Mouse (Mus musculus) hindbrain, embryonic 10.5 days (tissue): Measurements from ENCODE around the gene Lcat. TPM values are rescaled to one million over a fixed set of nuclear protein-coding genes. Genes with fewer than 3 reads are reported as not detected.
A peak's percentile ranks its signal among the peaks of the same experiment; 100 is the strongest.

Source experiments
- DNase-seq: peaks from one replicate; pipeline ENCODE4 v3.0.0-alpha.2; 2017; ENCODE audit warnings: low spot score
- H3K27ac ChIP-seq: fragments of 300-500 bp; sonication (generic); 2 replicates; pipeline ENCODE4 v1.5.1; 2016; ENCODE audit warnings: mild to moderate bottlenecking, moderate library complexity
- H3K27me3 ChIP-seq: fragments of 300-500 bp; sonication (generic); 2 replicates; pipeline ENCODE4 v1.6.1; 2016; ENCODE audit warnings: mild to moderate bottlenecking; ENCODE audit not compliant: poor library complexity, insufficient read depth, severe bottlenecking
- H3K36me3 ChIP-seq: fragments of 300-500 bp; sonication (generic); 2 replicates; pipeline ENCODE4 v1.6.1; 2016; ENCODE audit warnings: mild to moderate bottlenecking, moderate library complexity
- H3K4me1 ChIP-seq: fragments of 300-500 bp; sonication (generic); replicated peaks from 2 replicates; pipeline ENCODE4 v1.6.1; 2016; ENCODE audit warnings: mild to moderate bottlenecking
- H3K4me3 ChIP-seq: fragments of 300-500 bp; sonication (generic); 2 replicates; pipeline ENCODE4 v1.5.1; 2016; ENCODE audit warnings: mild to moderate bottlenecking, moderate library complexity
- H3K9me3 ChIP-seq: fragments of 300-500 bp; sonication (generic); 2 replicates; pipeline ENCODE4 v1.6.1; 2016; ENCODE audit warnings: mild to moderate bottlenecking, moderate library complexity
- WGBS: fragments of 180-500 bp; shearing (Covaris S2); methylation state at CpG from one replicate; pipeline ENCODE4 v1.1.7; 2016; 5-methylcytosine and 5-hydroxymethylcytosine counted together
- polyA plus RNA-seq: library from polyadenylated mRNA; unstranded; fragments of >200 nt; fragmentation: Nextera tagmentation; extraction: Ambion mirVana; gene quantifications from 2 replicates; pipeline ENCODE4 v1.2.1, GENCODE M21; 2016

Lcat gene
- polyA plus RNA-seq, 1 experiment from 2014 or later: 0.60 TPM

DNA sequence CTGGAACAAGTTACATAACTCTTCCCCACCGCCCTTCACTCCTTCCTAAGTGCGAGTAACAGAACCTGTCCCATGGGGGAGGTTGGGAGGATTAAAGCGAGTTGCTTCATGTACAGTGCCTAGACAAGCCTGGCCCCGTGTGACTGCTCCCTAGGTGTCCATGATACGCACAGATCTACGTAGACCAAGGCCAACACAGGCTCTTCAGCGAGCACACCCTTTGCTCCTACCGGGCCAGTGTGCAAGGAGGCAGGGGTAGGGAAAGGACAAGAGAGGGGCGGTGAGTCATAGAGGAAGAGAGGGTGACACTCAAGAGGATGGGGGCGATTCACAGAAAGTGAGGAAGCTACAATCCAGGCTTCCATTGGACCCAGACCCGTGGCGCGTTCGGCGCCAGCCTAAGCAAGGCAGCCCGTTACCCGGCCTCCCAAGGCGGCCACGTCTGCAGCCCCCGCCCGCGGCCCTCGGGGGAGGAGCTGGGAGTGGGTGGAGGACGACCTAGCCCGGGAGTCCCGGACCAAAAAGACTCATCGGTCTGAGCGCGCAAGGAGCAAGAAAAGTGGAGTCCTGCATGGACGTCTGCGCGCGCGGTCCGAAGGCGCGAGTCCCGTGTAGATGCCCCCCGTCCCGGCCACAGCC, 22.2 kb upstream of the Lcat start:
- H3K27ac ChIP-seq: peak overlapping the region; percentile 87
- H3K36me3 ChIP-seq: no peaks in the 10 kb centered on the region
- peak overlapping the region; percentile 77 for H3K4me3 ChIP-seq
- WGBS: 3% methylated on average over 40 of the region's 40 CpGs
- H3K27me3 ChIP-seq: peaks cover 43% of the 10 kb centered on the region
- no peaks in the 10 kb centered on the region for H3K9me3 ChIP-seq
- peak; percentile 47 for DNase-seq
- H3K4me1 ChIP-seq: peaks cover 33% of the 10 kb centered on the region

GRCm38 (mm10) chr8:105964506-105965265, 21.5 kb upstream of the Lcat start:
- WGBS: 68% methylated on average over 12 of the region's 12 CpGs
- H3K4me3 ChIP-seq: peak overlapping the region; percentile 77
- H3K4me1 ChIP-seq: peaks cover 33% of the 10 kb centered on the region
- H3K27me3 ChIP-seq: peaks cover 43% of the 10 kb centered on the region
- H3K36me3 ChIP-seq: no peaks in the 10 kb centered on the region
- peak; percentile 5 for DNase-seq
- no peaks in the 10 kb centered on the region for H3K9me3 ChIP-seq
- no peak overlapping the region; the same call in 1 of the 2 replicates for H3K27ac ChIP-seq

DNA sequence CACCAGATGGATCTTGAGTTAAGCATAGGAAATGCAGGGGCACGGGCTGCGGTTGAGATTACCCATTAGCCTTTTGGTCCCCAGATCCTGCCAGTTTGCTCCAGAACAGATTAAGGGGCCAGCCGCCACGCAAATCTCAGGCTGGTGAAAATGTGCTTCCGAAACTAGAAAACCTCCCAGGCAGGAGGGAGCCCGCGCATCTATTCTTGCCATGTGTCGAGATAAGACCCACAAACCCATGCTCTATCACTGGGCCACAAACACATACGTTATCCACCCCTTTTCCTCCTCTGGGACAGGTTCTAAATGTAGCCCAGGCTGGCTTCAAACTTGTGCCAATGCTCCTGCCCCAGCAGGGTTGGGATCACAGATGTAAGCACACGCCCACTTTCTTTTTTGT, 18.4 kb upstream of the Lcat start:
- Histone ChIP-seq H3K4me1 (peaks cover 26% of the 10 kb centered on the region), H3K27ac (no peak overlapping the region), H3K9me3 (no peaks in the 10 kb centered on the region), H3K4me3 (no peak overlapping the region), H3K36me3 (peaks cover 9% of the 10 kb centered on the region), H3K27me3 (peaks cover 24% of the 10 kb centered on the region)
- WGBS: 89% methylated on average over 10 of the region's 10 CpGs
- no peak for DNase-seq

DNA sequence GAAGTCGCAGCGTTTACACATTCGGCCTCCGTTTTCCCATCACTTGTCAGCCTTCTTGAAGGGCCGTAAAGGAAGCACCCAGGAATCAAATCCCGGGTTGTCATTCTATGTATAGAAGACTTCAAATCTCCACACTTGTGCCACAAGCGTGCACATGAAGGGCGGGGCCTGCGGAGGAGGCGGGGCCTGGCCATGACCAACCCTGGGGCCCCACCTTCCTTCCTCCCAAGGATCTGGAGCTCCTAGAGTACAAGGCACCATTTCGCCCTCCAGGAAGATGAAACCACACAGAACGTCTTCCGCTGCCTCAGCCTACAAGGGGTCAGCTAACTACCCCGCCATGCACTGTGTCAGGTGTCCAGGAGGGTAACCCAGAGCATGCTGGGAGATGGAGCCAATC, 17.9 kb upstream of the Lcat start:
- Histone ChIP-seq H3K9me3 (no peaks in the 10 kb centered on the region), H3K36me3 (peaks cover 9% of the 10 kb centered on the region), H3K27ac (no peak overlapping the region), H3K4me3 (no peak overlapping the region), H3K4me1 (peaks cover 22% of the 10 kb centered on the region), H3K27me3 (peaks cover 20% of the 10 kb centered on the region)
- no peak for DNase-seq
- WGBS: 75% methylated on average over 14 of the region's 14 CpGs

DNA sequence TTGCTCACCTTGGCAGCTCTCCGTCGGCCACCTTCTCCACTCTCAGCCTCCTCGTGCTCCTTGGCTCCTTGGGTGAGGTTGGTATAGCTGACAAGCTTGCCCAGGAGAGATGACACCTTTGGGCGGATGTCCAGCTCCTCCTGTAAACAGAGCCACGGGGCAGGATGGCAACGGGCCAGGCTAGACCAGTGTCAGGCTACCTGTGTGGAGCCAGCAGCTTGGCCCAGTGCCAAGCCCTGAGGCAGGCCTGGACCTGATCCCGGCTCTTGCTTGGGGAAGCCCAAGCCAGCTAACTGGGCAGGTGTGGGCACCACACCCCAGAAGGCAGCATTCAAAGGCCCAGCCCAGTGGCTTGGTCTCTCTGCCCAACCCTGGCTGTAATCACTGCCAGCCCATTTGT, 16.2 kb upstream of the Lcat start:
- no peak overlapping the region for H3K4me3 ChIP-seq
- no peaks in the 10 kb centered on the region for H3K9me3 ChIP-seq
- H3K27ac ChIP-seq: no peak overlapping the region
- DNase-seq: no peak
- peaks cover 4% of the 10 kb centered on the region for H3K4me1 ChIP-seq
- peaks cover 17% of the 10 kb centered on the region for H3K36me3 ChIP-seq
- 91% methylated on average over 7 of the region's 7 CpGs for WGBS
- peaks cover 3% of the 10 kb centered on the region for H3K27me3 ChIP-seq

GRCm38 (mm10) chr8:105957813-105958212, 14.6 kb upstream of the Lcat start:
- H3K9me3 ChIP-seq: no peaks in the 10 kb centered on the region
- no peaks in the 10 kb centered on the region for H3K4me1 ChIP-seq
- 73% methylated on average over 3 of the region's 4 CpGs for WGBS
- H3K27me3 ChIP-seq: no peaks in the 10 kb centered on the region
- H3K27ac ChIP-seq: no peak overlapping the region
- no peak overlapping the region for H3K4me3 ChIP-seq
- no peak for DNase-seq
- peaks cover 29% of the 10 kb centered on the region for H3K36me3 ChIP-seq

- 93% methylated on average over 4 of the region's 4 CpGs for WGBS
These were observed 13.4 kb upstream of the Lcat start for GRCm38 (mm10) chr8:105956556-105956955.

GRCm38 (mm10) chr8:105951057-105951659, 8.0 kb upstream of the Lcat start:
- peak overlapping the region; percentile 42 for H3K27ac ChIP-seq

More at GRCm38 (mm10) chr8:105956556-105956955, 13.4 kb upstream of the Lcat start:
- no peak overlapping the region for H3K4me3 ChIP-seq
- no peak for DNase-seq
- no peaks in the 10 kb centered on the region for H3K9me3 ChIP-seq
- peaks cover 2% of the 10 kb centered on the region for H3K4me1 ChIP-seq
- no peak overlapping the region for H3K27ac ChIP-seq
- H3K36me3 ChIP-seq: peaks cover 35% of the 10 kb centered on the region
- no peaks in the 10 kb centered on the region for H3K27me3 ChIP-seq

GRCm38 (mm10) chr8:105949350-105949749, 6.2 kb upstream of the Lcat start:
- Histone ChIP-seq H3K36me3 (peaks cover 87% of the 10 kb centered on the region), H3K4me1 (peaks cover 7% of the 10 kb centered on the region), H3K9me3 (no peaks in the 10 kb centered on the region), H3K27ac (no peak overlapping the region), H3K4me3 (no peak overlapping the region), H3K27me3 (no peaks in the 10 kb centered on the region)
- 92% methylated on average over 10 of the region's 10 CpGs for WGBS
- no peak for DNase-seq

More at GRCm38 (mm10) chr8:105951057-105951659, 8.0 kb upstream of the Lcat start:
- Histone ChIP-seq H3K4me1 (peaks cover 7% of the 10 kb centered on the region), H3K36me3 (peaks cover 79% of the 10 kb centered on the region), H3K9me3 (no peaks in the 10 kb centered on the region), H3K27me3 (no peaks in the 10 kb centered on the region), H3K4me3 (no peak overlapping the region)
- DNase-seq: peak; percentile 39
- WGBS: 60% methylated on average over 7 of the region's 7 CpGs

- Histone ChIP-seq H3K27ac (no peak overlapping the region), H3K36me3 (peaks cover 57% of the 10 kb centered on the region), H3K4me1 (peaks cover 17% of the 10 kb centered on the region), H3K9me3 (no peaks in the 10 kb centered on the region), H3K4me3 (no peak overlapping the region), H3K27me3 (no peaks in the 10 kb centered on the region)
- WGBS: 97% methylated on average over 5 of the region's 5 CpGs
- DNase-seq: no peak
These were observed 640 bp downstream of the Lcat start for GRCm38 (mm10) chr8:105942542-105942941.

- Histone ChIP-seq H3K36me3 (peaks cover 52% of the 10 kb centered on the region), H3K27ac (no peak overlapping the region), H3K9me3 (no peaks in the 10 kb centered on the region), H3K4me3 (no peak overlapping the region), H3K27me3 (no peaks in the 10 kb centered on the region), H3K4me1 (peaks cover 20% of the 10 kb centered on the region)
- no peak for DNase-seq
- 95% methylated on average over 11 of the region's 11 CpGs for WGBS
These were observed 1.2 kb downstream of the Lcat start for GRCm38 (mm10) chr8:105942026-105942425.

DNA sequence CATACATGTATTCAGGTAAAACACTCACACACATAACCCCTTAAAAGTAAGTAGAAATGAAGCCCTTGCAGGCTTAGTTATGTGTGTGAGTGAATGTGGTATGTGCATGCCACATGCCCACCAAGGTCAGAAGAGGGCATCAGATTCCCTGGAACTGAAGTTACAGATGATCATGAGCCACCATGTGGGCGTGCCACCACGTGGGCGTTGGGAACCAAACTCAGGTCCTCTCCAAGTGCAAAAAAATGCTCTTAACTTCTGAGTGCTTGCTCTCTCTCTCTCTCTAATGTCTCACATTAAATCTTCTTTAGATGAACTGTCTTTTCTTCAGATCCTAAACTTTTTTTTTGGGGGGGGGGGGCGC, 4.9 kb downstream of the Lcat start, which contains the start of gene Psmb10:
Gene Psmb10, minus strand, starts transcription at position 139 of the 364 bp plus-strand sequence.
- peaks cover 16% of the 10 kb centered on the region for H3K36me3 ChIP-seq
- 48% methylated on average over 4 of the region's 4 CpGs for WGBS
- no peak for DNase-seq
- H3K27ac ChIP-seq: peak within 1 kb of the TSS; percentile 95
- peak within 1 kb of the TSS; percentile 86 for H3K4me3 ChIP-seq
- H3K27me3 ChIP-seq: no peaks in the 10 kb centered on the region
- H3K4me1 ChIP-seq: peaks cover 30% of the 10 kb centered on the region
- no peaks in the 10 kb centered on the region for H3K9me3 ChIP-seq
